Mouse (Mus musculus): ENCODE measurements around the gene Gtf2h4. TPM values are rescaled to one million over a fixed set of nuclear protein-coding genes. Genes with fewer than 3 reads are reported as not detected.

The Gtf2h4 gene
- polyA plus RNA-seq, 2 experiments from 2014 or later = 28.3 to 37.7 TPM

DNA sequence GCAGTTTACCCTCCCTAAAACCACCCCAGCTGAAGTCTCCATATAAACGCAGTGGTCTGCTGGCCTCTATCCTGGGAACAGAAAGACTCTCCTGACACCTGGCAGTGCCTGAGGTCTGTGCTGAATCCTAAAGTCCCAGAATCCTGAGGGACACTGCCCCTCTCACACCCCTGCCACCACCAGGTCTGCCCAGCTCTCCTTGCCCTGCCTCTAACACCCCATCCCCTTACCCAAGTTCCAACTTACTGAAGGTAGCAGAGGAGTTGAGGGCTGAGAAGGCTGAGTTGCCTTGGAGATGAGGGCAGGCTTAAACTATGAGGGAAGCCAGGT lies 23.9 kb upstream of the Gtf2h4 start:
- no peak for ATAC-seq

DNA sequence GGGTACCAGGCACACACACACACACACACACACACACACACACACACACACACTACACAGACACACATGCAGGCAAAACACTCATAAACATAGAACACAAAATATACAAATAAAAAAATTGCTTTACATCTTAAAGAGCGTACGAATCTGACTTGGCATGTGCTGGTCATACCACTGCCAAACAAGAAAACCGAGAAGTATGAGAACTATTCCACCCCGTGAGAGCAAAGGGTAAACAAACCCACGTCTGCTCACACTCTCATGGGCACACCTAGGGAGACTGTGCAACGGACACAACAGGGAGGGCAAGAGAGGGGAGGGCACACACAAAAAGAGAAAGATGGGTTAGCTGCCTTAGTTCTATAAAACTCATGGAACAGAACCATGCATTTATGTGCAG lies 23.2 kb upstream of the Gtf2h4 start:
- ATAC-seq = no peak

DNA sequence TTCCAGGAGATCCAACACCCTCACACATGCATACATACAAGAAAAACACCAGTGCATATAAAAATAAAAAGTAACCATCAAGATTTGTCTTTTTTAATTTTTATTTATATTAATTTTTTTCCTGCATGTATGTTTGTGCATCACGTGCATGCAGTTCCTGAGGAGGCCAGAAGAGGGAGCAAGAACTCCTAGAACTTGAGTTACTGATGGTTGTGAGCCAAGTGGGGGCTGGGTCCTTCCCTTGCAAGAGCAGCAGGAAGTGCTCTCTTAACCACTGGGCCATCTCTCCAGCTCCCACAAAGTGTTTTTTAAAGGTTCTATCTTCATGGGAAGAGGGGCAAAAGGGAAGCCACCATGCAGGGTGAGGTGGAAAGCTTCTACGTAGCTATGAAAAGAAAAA lies 21.8 kb upstream of the Gtf2h4 start:
- no peak for ATAC-seq

DNA sequence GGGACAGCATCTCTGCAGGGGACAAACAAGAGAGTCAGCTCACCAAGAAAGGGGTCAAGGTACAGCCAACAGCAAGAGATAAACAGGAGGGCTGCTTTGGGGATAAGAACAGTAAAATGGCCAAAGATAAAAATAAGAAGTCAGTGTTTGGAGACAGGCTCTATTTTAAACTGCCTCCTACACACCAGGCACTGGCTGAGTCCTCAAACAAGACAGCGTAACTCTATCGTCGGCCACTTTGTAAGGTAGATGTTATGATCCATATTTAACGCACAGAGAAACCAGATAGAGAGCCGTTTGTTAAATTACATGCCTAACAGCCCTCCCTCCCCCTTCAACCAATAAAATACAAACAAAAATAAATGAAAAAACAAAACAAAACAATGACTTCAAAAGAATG lies 20.4 kb upstream of the Gtf2h4 start:
- ATAC-seq = no peak

DNA sequence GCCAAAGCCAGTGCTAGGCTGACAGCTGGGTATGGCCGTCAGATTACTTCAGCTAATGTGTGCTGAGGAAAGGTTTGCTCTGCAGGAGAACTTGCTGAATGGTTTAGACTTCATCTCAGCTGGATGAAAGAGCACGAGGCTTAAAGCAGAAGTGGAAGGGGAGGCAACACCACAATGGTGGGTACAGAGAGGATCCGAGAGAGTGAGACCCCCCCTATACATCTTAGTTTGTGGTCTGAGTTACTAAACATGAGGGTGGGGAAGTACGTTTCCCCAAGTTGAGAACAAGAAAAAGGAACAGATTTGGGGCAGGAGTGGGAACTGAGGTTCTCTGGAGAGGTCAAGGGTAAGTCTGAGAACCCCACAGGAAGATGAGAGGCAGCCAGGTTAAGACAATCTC lies 18.8 kb upstream of the Gtf2h4 start:
- ATAC-seq = no peak

DNA sequence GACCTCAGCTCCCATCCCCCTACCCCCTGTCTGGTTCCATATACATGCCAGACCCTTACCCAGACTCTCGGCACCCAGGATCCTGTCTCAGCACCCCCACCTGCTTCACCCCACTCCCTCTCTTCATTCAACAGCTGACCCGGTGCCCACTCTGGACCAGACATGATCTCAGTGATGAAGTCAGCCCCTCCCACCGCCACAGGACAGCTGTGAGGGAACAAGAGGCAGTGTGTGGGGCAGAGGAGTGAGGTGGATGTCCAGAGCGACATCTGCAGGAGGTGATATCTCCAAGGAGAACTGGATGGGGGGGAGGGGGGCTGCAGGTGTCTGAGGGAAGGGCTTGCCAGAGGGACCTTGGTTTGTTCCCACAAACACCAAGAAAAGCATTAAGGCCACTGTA lies 18.3 kb upstream of the Gtf2h4 start:
- no peak for ATAC-seq

DNA sequence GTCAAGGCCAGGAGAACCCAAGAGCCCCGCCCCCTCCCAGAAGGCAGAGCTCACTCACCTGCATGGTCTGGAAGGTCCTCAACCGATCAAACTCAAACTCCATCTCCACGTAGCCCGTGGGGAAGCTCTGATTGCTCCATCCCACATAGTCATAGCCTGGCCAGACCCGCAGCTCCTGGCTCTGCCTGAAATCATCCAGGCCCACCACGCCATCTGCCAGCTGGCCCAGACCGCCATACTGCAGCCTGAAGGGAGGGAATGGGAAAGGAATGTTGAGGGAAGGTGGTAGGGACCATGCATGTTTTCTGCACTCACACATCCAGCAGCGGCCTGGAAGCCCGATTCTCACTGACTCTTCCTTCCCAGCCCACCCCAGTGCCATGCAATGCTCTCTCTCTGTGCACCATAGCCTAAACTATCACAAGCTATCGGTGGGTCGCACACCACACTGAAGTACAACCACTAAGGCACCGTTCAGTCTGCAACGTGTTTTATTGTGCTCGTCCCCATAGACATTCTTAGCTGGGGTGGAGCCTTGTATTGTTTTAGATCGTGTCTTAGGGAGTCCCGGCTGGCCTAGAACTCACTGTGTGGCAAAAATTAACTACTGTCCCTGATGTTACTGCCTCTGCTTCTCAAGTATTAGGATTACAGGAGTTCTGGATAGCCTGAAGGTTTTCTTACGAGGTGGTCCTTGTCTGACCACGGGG lies 16.6 kb upstream of the Gtf2h4 start:
- ATAC-seq = no peak

DNA sequence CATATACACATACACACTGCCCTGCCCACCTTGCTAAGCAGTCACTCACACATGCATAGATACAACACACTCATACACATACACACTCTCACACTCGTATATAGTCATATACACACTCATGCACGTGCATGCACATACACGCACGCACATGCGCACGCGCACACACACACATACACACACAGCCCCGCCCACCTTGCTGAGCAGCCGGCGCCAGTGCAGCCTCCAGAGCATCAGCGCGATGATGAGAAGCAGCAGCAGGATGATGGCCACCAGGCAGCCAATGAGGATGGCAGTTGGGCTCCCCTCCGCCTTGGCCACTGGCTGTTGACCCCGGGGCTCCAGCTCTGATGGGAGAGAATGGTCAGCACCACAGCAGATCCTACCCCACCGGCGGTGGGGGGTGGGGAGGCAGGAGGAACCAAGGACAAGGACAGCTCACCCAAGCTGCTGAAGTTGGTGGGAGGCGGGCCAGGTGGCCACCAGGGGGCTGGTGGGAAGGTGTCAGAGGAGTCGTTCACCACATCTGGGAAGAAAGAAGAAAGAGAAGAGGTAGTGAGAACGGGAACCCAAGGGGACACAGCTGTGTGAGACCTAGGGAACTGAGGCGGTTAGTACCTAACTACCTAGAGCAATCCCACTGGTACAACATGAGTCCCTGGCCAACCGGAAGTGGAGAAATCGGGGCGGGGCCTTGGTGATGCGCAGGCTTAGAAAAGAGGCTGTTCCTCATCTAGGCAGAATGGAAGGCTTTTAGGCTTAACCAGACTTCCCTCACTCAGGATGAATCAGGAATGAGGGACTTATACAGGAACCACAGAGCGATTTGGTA lies 15.0 kb upstream of the Gtf2h4 start:
- no peak for ATAC-seq

DNA sequence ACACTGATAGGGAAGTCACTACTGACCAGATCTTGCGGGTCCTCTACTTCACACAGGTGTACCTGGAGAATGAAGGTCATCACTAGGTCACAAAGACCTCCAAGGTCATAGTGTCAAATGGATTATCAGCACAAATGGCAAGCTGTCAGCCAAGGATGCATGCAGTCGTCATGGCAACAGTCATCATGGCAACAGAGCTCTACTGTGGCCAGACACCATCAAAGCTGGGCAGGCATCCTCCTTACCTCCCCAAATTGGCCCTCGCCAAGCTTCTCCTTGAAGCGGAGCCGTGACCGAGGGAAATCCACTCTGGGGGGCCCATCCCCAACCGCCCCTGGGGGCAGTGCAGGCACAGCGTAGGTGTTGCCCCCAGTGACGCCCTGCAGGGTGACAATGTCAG lies 11.5 kb upstream of the Gtf2h4 start:
- no peak for ATAC-seq

DNA sequence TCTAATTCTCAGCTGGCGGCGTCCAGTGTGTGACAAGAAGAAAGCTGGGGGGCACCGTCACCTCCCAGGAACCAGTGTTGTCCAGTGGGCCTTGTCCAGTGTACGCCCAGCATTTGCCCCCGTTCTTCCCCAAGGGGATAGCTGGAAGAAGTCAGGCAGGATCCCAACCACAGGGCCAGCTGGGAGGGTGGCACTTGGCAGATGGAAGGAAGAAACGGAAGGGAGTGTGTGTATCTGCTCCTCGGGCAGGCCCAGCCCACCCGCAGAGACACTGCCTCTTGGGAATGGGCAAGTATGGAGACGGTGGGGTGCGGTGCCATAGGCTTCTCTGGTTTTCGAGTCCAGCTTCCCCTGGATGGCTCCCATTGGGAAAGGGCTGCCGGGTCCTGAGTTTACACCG lies 8.4 kb upstream of the Gtf2h4 start:
- ATAC-seq = no peak

DNA sequence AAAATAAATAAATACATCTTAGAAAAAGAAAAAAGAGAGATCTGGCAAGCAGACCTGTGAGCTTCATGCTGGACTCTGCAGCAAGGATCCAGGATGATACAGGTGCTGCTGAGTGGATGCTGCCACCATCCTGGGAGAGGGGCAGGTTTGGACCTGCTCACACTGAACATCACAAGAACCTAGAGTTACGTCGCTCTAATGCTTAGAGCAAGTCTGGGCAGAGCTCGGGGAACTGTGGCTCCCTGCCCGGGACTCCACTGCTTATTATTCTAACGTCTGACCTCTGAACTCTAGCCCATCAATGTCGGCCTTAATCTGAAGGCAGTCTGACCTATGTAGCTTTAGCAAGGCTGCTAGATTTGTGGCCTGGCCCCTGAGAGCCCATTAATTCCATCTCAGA lies 7.1 kb upstream of the Gtf2h4 start:
- ATAC-seq = no peak

DNA sequence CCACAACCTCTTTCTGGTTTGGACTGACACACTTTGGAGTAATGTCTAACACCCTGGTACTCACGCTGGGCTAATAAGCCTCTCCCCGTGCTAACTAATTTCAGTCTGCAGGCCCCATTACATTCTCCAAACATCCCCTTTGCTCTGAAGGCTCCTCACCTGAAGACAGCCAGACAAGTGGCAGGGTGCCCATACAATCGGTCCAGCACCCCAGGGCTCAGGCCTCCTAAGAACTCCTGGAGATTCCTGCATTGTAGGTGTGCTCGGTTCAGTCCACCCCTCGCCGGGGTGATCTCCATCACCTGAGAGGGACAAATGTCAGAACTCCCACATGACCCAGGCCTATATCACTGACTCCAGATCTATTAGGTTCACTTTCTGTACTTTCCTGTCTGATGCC lies 1.0 kb downstream of the Gtf2h4 start:
- ATAC-seq = no peak

DNA sequence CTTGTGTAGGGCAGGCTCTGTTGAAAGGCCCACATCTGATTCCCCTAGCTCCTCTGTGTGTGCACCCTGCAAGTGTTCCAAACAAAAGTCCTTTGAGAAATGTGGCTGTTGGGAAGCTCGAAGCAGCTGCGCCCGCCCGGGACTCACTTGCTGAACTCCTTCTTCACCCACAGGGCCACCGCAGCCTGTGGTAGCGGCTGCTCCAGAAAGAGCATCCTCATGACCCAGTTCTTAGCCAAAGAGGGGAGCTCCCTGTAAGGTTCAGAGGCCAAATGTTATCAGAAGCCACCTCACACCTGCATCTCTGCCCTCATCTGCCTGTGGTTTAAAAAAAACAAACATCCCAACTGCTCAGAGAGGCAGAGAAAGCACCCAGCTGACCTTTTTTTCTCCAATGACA lies 1.7 kb downstream of the Gtf2h4 start:
- no peak for ATAC-seq

DNA sequence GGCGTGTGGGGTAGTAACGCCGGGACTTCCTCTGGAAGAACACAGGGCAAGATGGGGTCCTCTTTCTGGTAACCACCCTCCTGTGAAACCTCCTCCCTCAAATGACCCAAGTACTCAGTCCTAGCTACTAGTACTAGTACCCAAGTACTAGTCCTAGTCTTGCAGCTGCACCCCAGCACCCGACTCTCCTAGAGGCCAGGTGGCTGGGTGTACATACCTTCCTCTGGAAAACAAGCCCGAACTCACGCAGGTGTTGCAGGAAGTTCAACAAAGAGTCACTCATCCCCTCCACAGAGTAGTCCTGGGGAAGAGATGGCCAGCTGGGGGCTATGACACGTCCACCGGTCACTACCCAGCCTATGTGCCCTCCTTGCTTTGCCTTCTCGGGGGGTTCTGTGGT lies 3.8 kb downstream of the Gtf2h4 start:
- ATAC-seq = no peak

DNA sequence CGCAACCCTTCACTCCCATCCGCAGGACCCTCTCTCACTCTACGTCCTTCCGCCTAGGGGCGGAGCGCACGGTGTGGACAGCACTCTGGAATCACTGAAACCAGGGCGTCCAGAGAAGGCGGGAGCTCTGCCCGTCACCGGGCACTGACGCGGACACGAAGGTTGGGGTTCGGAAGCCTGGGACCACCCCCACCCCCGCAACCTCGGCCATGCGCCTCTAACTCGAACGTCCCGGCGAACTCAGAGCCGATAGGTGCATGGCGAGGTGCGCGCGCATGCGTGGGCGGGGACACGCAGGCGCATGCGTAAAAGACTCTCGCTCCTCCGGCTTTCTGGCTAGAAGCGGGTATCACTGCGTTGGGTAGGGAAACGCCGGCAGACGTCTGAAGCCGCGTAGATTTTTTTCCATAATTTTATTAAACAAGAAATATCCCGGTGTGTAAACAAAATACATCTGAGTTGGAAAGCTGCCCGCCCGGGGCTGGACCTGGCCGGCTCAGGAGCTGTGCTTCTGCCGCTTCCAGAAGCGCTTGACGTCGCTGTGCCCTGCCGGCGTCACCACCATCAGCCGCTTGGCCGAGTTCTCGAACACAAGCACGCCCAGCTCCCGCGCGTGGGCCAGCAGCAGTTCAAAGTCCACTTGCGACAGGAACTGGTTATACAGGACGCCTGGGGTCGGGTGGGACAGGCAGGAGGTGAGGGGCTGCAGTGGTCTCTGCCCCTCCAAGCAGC lies 6.0 kb downstream of the Gtf2h4 start, which contains the start of gene Vars2:
Gene Vars2, minus strand, starts transcription at position 259 of the 732 bp plus-strand sequence.
- ATAC-seq = peak; percentile 81

DNA sequence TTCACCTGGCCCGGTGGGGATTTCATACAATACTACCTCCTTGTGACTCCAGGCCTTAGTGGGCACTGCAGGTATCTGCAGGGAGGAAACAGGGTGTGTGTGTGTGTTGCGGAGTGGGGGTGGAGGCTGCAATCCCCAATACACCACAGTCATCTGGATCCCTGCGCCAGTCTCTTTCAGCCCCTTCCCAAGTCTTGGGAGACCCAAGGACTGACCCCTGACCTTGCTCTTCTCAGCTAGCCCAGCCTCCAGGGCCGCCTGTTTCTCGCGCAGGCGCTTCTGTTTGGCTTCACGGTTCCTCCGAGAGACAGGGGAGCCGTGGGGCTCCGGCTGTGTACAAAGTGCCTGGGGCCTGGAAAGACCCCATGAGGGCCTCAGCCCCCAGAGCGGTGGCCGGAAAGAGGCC lies 6.7 kb downstream of the Gtf2h4 start:
- ATAC-seq = peak; percentile 40

DNA sequence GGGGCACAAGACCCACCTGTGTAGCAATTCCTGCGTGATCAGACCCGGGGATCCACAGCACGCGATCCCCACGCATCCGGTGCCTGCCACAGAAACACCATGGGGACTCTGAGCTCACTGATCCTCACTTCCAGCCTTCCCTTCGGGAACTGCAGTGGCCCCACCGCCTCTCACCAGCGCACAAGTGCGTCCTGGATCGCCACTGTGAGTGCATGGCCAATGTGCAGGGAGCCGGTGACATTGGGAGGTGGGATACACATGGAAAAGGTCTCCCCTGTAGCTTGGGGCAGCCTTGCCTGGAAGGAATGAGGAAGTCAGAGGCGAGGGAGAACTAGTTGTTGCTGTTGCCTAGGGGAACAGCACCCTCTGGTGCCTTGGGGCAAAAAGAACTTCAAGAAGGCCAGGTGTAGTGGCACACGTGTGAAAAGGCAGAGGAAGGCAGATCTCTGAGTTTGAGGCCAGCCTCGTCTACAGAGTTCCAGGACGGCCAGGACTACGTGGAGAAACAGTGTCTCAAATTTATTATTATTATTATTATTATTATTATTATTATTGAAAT lies 7.5 kb downstream of the Gtf2h4 start:
- ATAC-seq = no peak

DNA sequence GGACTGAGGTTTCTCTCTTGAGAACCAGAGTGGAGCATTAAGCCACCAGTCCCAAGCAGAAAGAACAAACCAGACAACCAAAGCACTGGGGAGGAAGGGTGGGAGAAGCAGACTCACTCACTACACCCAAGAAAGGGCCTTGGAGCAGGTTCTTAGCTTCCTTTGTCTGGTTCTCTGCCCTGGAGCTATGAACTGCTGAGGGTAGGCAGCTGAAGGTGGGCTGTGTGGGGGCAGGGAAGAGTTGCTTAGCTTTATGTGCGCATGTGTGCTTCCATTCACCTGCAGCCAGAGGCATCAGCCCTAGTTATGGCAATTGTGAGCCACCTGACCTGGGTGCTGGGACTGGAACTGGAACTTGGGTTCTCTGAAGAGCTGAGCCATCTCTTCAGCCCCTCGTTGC lies 20.5 kb downstream of the Gtf2h4 start:
- no peak for ATAC-seq

DNA sequence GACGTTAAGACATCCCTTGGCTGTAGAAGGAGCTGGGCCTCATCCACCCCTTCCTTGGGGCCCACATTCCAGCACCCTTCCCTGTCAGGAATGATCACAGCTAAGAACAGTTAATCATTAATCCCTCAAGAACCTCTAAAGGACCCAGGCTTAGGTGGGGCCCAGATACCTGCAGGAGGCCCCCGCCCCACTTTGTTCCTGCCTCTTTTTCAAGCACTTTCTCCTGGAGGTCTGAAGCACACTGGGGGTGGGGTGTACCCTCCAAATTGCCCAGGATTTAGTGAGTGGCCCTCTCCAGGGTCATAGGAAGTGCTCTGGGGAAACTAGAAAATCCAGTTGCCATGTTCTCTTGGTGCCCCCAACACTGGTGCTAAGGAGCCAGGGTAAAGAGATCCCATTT lies 24.1 kb downstream of the Gtf2h4 start:
- no peak for ATAC-seq

DNA sequence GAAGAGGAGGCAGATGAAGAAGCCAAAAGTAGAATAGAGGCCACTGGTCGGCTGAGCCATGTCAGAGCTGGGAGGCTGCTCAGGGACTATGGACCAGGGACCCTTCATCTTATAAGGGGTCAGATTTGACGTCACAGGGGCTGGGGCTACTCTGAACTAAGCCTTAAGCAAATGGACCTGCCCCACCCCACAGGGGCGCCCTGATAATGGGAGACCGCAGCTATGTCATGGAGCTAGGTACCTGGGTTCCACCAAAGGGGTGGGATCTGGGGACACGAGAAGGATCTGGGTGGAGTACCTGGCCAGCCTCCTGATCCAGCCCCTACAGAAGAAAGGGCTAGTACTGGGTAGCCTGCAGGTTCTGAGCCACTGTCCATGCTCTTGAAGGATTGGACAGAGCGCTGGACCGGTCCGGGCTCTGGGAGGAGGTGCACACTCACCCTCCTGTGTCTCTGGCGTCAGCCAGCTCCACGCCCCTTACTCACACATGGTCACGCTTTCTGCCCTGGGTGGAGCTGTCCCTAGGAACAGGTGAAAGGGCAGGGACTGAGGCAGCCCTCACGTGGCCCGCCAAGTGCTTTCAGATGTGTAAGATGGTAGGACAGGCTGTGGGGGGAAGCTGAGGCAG lies 29.8 kb downstream of the Gtf2h4 start, which contains the start of gene Mucl3:
Gene Mucl3, minus strand, starts transcription at position 87 of the 628 bp plus-strand sequence.
- ATAC-seq = no peak

DNA sequence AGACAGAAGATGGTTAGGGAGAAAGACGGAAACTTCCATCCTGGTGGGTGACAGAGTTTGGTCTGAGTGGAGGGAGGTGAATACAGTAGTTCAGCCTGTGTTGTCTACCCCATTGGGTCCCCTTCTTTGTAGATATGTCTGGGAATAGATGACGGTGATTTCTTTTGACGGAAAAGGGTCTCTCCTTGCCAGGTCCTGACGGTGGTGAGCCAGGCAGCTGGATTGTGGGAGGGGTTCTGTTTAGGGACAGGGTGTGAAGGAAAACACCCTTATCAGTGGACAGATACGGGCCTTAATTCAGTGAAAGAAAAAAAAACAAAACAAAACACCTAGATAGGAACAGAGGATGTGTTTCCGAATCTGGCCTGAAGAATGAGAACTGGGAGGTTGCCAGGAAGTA lies 34.2 kb downstream of the Gtf2h4 start:
- ATAC-seq = no peak

DNA sequence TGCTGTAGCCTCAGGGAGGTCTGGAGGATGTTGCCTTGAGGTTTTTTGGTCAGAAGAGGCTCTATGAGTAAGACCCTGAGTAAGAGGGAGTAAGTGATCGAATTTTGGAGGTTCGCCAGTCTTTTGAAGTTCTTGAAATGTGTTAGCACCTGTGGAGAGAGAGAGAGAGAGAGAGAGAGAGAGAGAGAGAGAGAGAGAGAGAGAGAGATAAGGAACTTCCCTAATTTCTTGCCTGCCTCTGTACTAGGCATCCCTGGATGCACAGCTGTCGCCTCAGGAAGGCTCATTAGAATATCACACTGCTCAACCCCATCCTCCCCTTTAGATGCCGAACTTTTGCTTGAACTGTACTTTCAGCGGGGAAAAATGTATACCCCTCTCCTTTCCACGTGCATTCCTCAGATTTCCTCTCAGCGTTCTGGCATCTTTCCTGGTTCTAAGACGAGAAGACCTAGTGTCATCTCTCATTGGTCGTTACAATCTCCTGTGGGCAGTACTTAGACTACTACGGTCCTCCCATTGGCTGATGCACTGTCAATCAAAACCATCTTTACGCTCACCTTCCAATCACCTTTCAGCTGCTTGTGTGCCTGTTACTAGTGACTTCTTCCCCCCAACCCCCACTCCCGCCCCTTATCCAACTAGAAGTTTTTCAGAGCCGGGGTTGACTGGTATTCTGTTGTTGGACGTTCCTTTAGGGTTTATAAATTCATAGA lies 34.9 kb downstream of the Gtf2h4 start:
- ATAC-seq = peak; percentile 93
